Mouse (Mus musculus) WW6 (cell line): Measurements from ENCODE around the gene Fkbp2.
A peak's percentile ranks its signal among the peaks of the same experiment; 100 is the strongest.
"Not testable (repeated sequence)": the region's sequence is repeated elsewhere in the genome, so short reads cannot be mapped to it uniquely, and the experiment has no call there.

Source experiments
- DNase-seq: peaks from one replicate; pipeline ENCODE4 v3.0.0-alpha.2; 2013; ENCODE audit warnings: low read depth, low spot score

Fkbp2 gene

DNA sequence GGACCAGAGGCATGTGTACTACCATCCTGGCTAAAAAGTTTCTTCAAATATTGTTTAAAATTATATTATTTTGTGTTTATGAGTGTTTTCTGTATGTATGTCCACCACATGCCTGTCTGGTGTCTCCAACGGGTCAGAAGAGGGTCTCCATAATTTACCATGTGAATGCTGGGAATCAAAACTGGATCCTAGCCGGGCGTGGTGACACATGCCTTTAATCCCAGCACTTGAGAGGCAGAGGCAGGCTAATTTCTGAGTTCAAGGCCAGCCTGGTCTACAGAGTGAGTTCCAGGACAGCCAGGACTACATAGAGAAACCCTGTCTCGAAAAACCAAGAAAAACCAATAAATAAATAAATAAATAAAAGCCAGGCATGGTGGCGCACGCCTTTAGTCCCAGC, 10.9 kb upstream of the Fkbp2 start:
- DNase-seq: not testable (repeated sequence)

DNA sequence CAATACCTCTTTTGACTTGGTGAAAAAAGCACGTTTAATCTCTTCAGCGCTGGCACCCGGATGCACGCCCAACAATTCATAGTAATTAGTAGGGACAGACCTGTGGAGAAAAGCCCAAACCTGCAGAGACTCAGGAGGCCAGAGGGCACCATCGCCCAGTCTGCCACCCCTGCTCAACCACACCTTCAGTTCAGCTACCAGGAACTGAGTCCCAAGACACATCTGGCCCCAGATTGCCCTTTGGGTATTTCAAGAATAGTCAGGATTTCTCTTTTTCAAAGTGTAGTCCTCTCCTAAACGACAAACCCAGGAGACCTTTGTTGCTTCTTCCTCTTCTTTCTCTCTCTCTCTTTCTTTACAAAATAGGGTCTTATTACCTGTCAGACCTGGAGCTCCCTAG, 10.4 kb upstream of the Fkbp2 start:
- no peak for DNase-seq

GRCm38 (mm10) chr19:6989251-6989650, 8.9 kb upstream of the Fkbp2 start:
- no peak for DNase-seq

DNA sequence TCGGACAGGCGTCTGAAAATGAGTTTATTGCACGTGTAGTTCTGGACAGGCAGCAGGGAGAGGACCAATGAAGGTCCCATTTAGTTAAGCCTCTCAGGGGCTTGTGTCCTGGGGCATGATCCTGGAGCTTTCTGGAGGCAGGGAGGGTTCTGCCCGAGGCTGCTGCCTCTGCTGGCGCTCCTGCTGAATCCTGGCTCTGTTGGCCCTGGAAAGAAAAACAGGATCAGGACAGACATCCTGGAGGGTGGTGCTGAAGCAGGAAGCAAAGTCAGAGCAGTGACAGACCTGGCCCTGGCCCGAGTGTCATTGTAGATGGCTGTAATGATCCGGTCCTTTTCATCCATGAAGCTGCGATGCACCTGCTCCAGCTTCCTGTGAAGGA, 7.6 kb upstream of the Fkbp2 start:
- no peak for DNase-seq

- DNase-seq: no peak
These were observed 7.0 kb upstream of the Fkbp2 start, which contains the start of gene Vegfb for GRCm38 (mm10) chr19:6987061-6987903. TSS of gene Vegfb (minus strand) at chr19:6987651.

DNA sequence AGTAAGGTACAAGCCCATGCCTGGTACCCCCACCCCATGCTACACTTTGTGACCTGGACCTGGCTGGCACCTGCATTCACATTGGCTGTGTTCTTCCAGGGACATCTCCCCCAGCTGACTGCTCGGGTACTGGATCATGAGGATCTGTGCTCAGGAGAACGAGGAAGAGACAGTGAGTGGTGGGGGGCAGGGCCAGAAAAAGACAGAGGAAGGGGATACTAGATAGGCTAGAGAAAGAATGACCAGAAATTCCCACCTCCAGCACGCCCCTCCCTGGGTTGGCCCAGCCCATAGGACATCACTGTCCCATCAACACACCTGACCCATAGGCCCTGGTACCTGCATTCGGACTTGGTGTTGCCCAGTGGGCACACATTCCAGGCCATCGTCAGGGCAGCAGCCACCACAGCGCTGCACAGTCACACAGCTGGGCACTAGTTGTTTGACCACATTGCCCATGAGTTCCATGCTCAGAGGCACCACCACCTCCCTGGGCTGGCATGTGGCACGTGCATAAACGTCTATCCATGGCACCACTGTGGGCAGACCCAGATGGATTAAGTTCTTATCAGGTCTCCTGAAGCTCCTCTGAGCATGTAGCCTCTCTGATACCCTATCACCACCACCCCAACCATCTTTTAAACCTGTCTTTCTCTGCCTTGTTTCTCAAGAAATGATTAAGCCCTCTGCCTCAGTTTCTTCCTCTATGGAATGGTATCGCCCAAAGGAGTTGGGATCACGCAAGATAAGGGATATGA, 5.8 kb upstream of the Fkbp2 start:
- DNase-seq: no peak

DNA sequence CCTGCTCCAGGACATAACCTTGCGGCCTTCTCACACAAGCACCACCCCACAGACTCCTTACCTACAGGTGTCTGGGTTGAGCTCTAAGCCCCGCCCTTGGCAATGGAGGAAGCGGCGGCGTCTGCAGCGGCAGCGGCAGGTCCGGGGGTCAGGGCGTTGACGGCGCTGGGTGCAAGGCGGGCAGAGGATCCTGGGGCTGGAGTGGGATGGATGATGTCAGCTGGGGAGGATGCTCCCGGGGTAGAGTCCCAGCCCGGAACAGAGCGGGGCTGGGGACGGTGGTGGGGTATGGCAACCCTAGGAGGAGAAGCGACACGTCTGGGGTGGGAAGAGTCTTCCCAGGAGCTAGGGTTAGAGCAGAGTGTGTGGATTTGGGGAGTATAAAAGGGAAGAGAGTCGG, 5.0 kb upstream of the Fkbp2 start:
- no peak for DNase-seq

DNA sequence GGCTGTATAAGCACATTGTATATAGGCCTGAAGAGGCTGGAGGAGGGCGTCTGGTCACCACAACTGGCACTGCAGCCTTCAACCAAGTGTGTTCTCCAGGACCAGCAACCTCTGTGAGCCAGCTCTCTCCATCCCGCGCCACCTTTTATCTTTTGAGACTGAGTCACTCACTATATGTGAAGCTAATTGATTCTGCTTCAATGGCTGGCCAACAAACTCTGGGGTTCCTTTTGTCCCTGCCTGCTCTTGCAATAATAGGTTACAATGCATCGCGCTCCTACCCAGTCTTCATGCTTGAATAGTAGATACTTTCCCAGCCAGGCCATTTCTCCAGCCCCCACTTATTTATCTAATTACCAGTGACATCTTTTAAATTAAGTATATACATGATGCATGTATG, 3.3 kb upstream of the Fkbp2 start:
- DNase-seq: no peak

GRCm38 (mm10) chr19:6981465-6981864, 1.2 kb upstream of the Fkbp2 start:
- no peak for DNase-seq

DNA sequence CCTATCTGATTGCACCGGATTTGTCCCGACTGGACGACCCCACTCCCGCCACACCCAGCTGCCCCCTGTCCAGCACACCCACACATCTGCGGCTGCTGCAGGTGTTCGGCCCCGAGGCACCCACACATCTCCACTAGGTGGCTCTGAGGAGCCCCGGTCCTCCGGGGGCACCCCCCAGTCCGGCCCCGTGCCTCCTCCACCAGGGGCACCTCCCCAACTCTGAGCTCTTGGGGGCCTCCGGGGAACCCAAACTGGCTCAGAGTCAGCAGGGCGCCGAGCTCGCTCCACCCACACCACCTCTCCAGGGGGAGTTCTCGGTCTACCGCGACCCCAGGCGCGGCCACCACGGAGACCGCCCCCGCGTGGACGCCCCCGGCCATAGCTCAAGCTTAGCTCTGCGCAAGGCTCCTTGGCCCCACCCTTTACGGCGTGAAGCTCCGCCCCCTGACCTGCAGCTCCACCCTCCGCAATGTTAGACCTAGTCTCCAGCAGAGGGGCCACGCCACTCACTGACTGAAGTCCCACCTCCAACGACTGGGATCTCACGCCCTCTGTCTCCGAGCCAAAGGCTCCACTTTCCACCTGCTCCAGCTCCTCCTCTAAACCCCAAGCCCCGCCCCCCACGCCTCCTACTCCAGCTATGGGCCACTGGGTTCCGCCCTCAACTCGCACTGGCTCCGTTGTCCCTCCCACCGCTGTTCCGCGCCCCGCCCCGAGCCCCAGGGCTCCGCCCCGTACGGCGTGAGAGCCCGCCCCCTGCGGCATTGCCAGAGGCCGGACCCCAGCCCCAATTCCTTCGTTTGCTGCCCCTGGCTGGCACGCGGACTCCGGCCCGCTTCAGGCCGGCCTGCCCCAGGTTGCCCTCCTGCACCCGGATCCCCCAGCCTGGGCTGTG, 568 bp downstream of the Fkbp2 start:
- DNase-seq: peak; percentile 97

- DNase-seq: no peak
These were observed 1.3 kb downstream of the Fkbp2 start for GRCm38 (mm10) chr19:6979001-6979479.

DNA sequence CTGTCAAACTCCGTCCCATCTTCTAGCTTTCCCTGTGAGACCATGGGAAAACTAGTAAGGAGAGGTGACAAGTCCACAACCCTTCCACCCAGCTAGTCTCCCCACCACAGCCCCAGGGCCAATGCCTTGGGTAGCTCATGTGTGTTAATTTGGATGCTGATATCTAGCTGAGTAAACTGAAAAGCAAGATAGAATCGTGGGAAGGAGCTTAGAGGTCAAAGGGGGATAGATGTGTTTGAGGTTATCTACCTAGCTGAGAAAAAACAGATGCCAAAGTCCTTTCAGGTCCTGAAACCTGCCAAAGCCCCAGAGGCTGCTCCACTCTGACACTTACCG, 1.7 kb downstream of the Fkbp2 start:
- DNase-seq: no peak

DNA sequence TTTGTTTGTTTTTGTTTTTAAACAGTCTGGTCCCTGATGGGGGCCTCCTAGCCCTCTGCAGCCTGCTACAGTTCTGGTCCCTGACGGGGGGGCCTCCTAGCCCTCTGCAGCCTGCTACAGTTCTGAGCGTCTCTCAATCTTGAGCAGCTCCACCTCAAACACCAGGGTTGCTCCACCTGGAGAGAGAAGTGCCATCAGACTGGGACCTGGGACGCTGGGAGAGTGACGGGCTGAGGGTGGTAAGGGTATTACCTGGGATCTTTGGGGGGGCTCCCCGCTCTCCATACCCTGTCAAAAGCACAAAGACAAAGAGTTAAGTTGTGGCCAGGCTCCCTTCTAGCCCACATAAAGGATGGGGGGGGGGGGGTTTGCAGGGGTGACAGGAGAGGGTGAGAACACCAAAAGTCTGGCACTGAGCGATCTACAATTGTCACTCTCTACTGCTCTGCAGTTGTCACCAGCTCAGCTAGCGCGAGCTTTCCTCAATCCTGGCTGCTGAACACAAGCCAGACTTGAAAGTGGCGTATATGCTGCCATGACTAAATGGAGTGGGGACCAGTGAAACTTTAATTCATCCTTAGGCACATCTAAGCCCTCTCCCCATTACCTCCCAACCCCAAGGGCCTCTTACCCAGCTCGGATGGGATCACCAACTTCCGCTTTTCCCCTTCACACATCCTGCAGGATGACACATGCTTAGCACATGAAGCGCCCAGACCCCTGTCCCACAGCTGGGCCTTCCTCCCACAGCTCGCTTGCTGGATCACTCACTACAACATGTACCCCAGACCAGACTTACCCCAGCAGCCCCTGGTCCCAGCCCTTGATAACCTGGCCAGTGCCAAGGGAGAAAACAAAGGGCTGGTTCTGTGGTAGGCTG, 2.3 kb downstream of the Fkbp2 start:
- DNase-seq: no peak

DNA sequence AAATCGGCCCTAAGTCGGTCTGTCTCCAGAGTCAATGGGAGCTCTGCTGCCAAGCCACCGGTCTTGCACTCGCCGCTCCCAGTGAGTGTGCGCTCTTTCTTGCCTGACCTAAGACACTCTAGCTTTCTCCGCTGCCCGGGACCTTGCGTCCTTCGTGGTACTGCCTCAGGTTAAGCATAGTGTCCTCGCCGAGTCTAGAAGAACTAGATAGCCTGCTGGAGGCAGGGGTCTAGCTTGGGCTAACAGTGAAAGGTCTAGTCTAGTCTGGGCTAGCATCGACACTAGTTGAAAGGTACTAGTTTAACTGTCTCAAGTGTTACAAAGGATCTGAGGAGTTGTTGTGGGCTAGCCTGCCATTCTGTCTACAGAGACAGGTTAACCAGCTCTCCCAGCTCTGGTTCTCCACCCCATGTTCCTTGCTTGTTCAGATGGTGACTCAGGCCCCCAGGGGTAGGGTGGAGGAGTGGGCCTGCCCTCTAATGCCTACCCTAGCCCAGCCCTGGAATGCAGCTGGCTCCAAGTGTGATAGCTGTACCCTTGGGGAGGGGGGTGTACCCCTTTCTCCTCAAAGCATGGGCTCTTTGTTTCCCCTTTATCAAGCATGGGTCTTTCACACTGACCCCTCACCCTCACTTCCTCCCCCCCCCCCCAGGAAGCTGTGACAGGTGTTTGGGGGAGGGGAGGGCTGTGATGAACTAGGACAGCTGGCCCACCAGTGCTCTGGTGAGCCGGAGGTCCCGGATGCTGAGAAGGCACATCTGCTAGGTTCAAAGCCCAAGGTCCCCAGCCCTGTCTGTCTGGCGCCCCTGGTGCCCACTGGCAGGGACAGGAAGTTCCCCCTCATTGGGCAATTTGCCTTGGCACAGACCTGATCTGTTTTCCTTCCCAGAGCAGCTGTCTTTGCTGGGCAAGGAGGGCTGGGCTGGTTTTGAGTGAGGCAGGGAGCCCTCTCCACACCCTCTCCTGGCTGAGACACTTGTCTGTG, 4.5 kb downstream of the Fkbp2 start, which contains the start of gene Plcb3:
Plcb3 (minus strand) TSS at position 934 of the 985 bp plus-strand sequence.
- DNase-seq: no peak

GRCm38 (mm10) chr19:6974211-6975205, 5.8 kb downstream of the Fkbp2 start, which contains the start of gene Ppp1r14b:
TSS of gene Ppp1r14b (plus strand) at chr19:6974968.
- peak; percentile 70 for DNase-seq

GRCm38 (mm10) chr19:6973581-6974190, 6.6 kb downstream of the Fkbp2 start:
- no peak for DNase-seq

DNA sequence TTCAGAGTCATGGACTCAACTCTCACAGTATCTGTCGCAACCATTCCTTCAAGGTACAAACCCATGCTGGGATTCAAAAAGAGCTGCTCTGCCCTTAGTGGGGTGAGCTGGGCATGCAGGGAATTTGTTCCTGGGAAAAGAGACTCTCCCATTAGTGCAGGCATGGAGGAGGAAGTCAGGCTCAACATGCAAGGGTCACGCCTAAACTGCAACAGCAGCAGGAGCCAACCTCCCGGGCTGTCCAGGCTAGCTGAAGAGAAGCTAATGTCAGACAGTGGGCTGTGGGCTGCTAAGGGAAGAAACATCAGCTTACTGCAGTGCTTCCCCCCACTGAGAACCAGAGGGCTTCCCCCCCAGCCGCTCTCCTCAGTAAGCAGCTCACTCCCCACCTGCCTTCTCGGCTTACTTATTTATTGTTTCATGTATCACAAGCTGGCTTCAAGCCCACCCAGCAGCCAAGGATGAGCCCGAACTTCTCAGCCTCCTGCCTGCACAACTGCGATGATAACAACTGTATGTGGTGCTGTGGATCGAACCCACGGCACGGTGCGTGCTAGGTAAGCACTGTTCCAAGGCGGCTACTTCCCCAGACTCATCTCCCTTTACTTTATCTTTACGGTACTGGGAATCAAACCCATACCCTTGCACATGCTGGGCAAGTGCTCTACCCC, 7.9 kb downstream of the Fkbp2 start:
- DNase-seq: no peak
